Mouse (Mus musculus) 3134 (cell line): ENCODE results near the gene Kdf1.

Experiments
- DNase-seq: peaks from one replicate; pipeline ENCODE4 v3.0.0-alpha.2; 2011; ENCODE audit warnings: low spot score; ENCODE audit not compliant: insufficient read length; ENCODE audit errors: extremely low read depth

The Kdf1 gene

DNA sequence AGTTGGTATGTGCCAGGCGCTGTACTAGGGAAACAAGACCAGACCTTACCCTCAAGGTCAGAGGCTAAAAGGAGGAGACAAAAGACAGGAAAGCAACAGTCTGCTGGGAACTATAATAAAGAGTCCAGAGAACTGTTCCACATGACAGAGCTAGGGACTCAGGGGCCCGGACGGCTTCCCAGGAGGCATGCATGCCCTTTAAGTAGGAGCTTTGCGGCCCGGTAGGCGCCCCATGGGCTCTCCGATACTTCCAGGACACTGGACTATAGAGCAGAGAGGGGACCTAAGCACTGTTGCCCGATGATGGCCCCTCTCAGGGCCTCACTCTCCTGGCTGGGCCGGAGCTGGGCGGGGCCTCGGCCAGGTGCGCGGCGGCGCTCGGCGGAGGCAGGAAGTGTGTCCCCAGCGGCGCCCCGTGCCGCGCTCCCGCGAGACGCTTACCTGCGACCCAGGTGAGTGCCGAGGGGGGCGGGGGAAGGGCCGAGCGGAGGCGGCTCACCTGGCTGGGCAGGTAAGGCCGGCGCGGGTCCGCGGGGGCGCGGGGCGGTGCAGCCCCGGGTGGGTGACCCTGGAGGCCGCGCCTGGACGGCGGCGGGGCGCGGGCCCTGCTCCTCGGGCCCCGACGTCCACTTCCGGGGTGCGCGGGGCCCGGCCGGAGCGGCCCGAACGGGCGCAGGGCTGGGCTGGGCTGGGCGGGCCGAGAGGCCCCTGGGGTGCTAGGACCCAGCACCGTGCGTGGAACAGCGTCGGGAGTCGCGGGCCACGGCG, at the start of gene Kdf1:
Kdf1 (plus strand) TSS at position 363 of the 768 bp plus-strand sequence.
- DNase-seq = no peak

DNA sequence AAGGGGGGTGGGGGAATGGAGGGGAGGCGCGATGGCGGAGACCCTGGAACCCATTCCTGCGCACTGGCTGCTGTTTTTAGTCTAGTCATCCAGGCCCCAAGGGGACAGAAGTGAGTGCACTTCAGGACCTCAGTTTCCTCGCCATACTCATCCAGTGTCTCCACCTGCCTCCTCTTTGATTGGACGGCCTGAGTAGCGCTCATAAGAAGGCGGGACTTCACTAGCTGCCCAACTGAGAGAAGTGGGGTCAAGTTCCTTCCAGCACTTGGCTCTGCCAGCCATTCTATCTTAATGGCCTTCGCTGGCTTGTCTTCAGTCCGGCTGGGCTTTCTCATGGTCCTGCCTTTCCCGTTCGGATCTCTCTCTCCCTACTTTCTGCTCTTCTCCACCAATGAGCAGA, 49.6 kb upstream of the Kdf1 start:
- no peak for DNase-seq

DNA sequence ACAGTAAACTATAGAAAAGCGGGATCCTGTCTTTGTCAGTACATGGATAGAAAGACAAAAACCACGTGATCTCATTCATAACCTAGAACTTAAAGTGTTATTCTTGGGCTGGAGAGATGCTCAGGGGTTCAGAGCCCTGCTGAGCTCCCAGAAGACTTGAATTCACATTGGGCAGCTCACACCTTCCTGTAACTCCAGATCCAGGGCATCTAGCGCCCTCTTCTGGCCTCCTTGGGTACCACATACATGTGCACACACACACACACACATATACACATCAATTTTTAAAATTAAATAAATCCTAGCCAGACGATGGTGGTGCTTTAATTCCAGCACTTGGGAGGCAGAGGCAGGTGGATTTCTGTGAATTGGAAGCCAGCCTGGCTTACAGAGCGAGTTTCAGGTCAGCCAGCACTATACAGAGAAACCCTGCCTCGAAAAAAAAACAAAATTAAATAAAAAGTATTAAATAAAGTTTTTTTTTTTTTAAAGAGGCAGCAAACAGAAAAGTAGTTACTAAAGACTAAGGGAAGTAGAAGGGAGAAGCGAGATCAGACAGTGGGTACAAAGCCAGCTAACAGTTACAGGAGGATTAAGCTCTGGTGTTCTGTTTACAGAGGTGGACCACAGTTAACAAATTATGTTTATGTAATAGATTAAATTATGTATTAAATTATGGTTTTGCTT, 47.5 kb upstream of the Kdf1 start:
- DNase-seq = no peak

DNA sequence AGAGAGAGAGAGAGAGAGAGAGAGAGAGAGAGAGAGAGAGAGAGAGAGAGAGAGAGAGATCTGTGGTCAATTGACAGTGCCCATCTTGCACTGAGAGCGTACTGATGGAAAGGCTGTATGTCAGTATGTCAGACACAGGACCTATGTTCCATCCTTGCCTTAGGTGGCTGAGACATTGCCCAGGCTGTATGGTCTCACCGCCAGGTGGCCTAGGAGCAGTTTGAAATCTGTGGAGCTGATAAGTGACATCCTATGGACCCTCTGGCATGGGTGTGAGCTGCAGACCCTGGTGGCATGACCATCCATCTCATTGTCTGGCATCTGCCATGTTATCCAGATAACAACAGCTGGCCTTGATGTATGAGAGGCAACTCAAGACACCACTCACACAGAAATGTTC, 44.9 kb upstream of the Kdf1 start:
- no peak for DNase-seq

DNA sequence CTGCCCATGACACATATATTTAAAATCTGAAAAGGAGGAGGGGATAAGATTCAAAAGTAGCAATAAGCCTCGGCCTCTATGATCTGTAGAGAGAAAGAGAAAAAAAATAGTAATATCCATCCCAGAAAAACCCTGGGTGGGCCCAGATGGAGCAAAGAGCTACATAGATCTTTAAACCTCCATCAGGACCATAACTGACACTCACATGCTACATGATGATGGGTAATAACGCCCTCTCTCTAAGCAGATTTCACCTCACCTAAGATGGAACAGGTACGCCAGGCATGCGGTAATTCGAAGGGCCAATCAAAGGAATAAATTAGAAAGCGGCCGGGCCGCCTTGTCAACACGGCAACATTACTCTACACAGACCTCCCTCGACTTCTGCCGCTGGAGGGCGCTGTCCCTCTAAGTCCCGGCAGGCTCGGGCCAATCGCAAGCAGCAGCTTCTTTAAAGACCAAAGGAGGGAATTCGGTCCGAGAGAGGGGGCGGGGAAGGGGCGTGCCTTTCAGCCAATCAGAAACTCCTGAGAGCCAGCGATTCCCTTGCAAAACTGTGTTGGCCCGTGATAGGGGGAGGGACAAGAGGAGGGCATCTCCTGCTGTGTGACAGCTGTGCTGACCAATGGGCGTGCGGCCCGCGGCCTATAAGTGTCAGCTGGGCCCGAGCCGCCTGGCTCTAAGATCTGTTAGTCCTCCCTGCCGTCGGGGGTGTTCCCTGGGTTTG, 39.1 kb upstream of the Kdf1 start, which contains the start of gene Tent5b:
Tent5b (plus strand) TSS at position 675 of the 727 bp plus-strand sequence.
- peak; percentile 98 for DNase-seq

DNA sequence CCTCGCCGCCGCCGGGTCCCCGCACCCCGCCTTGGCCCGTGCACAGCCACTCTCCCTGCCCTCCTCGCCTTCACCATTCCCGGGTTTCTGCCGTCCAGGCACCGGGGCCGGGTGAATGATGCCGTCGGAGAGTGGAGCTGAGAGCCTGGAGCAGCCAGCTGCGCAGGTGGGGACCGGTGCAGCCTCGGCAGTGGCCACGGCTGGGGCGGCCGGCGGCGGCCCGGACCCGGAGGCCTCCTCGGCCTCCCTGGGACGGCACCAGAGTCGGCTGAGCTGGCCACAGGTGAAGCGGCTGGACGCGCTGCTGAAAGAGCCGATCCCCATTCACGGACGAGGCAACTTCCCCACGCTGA, 38.6 kb upstream of the Kdf1 start:
- DNase-seq = no peak

DNA sequence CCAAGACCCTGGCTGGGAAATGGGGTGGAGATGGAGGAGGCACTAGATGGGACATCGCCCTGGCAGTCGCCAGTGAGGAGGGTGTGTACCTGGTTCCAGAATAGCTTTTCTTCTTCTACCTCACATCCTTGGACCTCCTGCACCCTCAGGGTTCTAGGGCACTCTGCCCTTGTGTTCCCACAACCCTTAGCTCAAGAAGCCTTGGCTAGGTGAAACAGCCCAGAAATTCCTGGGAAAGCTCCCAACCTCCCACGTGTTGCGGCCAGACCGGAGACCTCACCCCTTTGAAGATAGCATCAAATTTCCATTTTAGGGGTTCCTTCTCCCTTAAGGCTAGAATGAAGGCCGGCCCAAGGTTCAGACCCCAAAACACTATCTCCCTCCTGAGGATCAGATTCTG, 38.0 kb upstream of the Kdf1 start:
- DNase-seq = peak; percentile 49

DNA sequence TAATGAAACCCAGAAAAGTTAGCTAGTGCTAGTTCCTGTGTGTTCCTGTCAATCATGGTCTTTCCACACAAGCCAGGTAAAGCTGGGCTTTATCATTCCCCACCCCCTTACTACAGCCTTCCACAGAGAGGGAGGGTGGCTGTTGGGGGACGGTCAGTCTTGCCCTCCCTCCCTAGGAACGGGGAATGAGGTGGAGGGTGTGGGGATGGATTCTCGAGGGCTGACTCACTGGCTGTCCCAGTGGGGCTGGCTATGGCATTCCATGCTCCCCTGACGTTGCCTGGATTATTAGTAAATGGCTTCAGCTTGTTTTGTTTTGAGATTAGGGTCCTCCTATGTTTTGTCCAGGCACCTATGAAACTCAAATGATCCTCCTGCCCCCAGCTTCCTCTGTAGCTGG, 37.3 kb upstream of the Kdf1 start:
- peak; percentile 70 for DNase-seq

DNA sequence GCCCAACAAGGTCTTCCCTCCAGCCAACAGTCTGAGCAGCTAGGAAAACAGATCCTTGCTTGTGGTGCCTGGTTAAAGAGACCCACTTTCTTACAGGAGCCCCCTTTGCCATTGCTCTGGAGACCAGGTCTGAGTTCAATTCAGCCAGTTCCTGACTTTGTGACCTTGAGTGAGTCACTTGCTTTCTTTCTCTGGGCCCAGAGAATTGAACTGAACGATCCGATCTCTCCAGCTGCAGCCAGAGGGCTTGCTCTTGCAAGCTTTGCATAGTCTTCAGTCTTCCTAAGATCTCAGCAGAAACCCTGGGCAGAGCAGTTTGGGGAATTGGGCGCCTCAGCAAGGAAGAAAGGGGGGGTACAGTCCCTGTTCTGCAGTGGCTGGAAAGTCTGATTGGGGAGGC, 36.3 kb upstream of the Kdf1 start:
- no peak for DNase-seq

DNA sequence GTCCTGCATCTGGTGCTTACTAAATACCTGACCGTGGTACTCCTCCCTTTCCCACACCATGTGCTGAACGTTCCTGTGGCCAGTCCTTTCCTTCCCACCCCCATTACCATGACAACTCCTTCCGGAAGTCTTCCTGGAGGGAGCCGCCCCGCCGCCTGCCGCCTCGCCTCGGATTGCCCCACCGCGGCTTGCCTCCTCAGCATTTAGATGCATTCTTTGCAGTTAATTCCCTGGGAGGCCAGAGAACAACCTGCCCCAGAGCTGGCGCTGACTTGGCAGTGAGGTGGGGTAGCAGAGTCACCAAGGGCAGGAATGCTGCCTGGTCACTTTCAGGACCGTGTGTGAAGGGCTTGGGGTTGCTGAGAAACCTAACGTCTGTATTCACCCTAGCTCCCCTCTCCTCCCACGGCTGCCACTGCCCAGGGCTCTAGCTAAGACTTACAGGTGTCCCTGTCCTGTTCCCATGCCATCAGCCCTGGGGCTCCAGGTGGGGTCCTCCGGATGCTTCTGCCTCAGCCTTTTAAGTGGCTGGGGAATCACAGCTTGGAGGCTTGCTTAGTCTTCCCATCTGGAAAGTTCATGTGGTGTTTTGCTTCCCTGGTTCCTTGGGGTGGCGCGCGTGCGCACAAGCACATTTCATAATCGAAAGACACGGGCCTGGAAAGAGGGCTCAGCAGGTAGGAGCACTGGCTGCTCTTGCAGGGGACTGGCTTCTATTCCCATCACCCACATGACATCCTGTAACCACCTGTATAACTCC, 34.3 kb upstream of the Kdf1 start:
- no peak for DNase-seq

DNA sequence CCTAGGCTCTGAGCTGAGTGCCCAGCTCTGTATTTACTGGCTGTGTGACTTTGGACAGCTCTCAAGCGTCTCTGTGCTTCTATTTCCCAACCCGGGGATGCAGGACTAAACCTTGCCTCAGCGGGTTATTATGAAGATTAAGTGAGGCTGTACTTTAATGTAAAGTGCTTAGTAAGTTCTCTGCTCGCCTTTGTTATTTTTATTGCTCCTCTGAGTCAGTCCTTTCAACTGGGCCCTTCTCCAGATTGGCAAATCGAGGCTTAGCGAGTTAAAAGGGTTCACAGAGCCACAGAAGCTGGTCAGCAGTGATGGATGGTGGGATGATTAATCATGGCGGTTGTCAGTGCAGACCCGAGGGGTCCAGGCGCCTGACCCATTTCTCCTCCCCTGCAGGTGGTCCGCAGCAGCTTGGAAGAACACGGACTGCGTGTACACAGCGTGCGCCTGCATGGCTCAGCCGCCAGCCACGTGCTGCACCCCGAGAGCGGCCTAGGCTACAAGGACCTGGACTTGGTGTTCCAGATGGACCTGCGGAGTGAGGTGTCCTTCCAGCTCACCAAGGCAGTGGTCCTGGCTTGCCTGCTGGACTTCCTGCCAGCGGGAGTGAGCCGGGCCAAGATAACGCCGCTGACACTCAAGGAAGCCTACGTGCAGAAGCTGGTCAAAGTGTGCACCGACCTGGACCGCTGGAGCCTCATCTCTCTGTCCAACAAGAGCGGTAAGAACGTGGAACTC, 32.9 kb upstream of the Kdf1 start:
- DNase-seq = no peak

DNA sequence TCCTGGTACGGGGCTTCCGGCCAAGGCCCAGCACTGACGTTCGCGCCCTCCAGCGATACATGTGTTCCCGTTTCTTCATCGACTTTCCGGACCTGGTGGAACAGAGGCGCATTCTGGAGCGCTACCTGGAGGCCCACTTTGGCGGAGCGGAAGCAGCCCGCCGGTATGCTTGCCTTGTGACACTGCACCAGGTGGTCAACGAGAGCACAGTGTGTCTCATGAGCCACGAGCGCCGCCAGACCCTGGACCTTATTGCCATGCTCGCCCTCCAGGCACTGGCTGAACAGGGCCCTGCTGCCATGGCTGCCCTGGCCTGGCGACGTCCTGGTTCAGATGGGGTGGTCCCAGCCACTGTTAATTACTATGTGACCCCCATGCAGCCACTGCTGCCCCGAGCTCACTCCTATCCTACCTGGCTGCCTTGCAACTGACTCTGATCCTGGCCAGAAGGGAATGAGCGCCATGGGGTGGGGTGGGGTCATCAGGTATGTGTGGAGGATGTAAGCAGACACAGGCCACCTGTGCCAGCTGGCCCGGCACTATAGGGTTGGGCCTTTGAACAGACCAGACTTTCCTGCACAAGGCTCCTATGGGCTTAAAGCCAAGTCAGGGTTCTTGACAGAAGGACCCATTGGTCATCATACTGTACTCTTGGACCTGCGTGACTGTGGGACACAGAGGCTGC, 31.9 kb upstream of the Kdf1 start:
- DNase-seq = no peak

DNA sequence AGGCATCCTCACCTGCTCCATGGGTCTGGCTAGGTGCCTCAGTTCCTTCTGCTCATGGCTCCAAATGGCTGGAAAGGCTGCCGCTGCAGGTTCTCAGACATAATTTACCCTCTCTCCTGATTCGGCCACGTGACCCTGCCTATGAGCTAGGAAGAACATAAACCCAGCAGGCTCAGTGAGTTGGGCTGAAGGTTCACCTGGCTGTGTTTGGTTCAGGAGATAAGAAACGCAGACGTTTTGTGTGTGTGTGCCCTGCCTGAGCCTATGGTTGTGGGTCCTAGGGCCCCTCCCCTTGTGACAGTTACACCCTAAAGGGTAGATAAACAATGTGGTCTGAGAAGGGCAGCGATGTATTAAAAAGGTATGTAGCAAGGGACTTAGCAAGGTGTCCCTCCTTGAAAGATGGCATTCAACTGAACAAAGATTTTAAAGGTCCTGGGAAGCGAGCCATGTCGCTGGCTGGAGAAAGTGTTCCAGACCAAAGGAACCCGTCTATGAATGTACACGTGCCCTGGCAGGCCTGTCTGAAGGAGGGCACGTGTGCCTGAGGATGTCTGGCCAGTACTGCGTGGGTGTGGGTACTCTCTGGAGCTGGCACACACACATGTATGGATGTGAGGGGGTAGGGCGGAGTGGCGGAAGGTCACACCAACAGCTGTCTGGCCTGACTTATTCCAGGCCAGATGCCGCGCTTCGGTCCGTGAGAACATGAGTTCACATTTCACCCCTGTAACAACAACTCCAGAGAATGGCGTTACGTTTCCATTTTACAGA, 30.0 kb upstream of the Kdf1 start:
- DNase-seq = no peak

DNA sequence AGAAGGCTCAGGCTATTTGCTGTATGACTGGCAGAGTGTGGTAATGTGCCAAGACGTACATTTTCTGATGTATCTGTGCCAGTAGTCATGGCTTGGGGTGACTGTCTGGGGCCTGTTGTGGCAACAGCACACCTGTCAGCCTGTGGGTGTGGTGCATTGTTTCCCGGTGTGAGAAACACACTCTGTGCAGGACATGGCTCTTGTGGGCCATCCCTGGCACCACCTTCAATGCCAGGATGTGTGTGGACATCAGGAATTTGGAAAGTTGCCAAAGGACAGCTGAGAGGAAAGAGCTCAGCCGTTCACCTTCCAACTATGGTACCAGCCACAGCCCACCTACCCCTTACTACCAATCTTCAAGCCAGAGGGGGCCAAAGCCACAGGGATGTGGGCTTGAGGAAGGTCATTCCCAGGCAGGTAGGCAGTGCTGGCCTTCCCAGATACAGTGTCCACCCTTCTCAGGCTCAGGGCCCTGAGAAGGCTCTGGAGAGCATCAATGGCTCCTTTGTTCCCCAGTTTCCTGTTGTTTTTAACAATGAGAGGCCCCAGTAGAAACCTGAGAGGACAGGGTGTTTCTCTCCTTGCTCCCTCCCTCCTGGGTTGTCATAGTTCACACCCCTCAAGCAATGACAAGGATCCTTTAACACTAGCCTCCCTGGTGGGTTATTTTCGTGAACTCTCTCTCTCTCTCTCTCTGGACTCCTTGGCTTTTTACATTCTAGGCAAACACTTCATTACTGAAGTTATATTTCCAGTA, 29.1 kb upstream of the Kdf1 start:
- no peak for DNase-seq

DNA sequence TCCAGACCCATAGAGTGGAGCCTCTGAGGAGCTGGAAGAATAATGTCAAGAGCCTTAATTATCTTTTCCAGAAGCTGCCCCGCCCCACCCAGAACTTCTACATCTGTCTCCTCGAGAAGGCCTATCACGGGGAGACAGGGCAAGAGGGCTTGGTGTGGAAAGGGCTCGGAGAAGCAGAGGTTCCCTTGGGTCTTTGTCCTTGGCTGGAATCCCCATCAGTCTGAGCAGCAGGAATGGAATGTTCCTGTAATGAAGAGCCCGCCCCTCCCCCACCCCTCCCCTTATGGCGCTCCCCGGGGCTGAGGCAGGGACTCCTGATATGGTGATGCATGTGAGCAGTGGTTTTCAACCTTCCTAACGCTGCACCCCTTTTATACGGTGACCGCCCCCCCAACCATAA, 27.0 kb upstream of the Kdf1 start:
- no peak for DNase-seq

DNA sequence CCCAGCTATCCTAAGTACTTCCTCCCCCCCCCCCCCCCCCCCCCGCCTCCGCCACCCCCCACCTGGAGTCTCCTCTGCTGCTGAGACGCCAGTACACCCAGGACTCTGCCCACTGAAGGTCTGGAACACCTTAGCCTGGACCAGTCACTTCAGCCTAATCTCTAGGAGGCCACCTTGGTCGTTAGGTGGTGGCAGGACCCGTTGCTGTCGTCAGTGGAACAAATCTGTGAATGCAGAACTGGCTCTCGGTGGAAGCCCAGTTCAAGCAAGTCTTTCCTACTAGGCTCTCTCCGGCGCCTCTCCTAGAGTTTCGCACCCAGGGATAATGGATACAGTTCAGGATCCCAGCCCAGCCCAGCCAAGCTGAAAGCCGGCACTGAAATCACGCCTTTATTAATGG, 24.9 kb upstream of the Kdf1 start:
- peak; percentile 50 for DNase-seq

DNA sequence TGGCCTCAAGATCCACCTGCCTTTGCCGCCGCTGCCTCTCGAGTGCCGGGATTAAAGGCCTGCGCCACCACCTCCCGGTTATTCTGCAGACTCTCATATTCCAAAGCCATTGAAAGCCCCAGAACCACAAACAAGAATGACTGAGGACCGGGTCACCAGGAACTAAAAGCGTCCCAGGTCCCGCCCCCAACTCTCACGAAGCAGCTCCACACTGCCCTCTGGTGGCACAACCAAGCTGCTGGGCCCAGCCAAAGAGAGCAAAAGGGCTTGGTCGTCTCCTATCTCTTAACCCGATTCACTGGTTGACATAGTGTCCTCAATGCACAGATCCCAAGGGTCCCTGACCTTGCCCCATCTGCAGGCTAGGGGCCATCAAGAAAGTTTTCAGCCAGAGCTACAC, 24.3 kb upstream of the Kdf1 start:
- DNase-seq = peak; percentile 80

DNA sequence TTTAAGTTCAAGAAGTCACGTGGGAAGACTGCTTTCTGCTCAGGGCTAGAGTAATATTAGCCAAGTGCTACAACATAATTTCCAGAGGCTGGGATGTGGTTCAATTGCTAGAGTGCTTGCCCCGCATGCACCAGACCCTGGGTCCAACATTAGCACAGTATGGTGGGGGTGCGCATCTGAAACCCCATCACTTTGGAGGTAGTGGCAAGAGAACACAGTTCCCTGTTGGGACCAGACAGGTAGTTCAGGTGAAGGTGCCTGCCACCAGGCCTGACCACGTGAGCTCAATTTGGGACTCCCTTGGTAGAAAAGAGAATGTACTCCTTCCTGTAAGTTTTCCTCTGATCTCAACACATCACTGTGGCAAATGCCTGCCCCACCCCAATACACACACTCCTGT, 23.9 kb upstream of the Kdf1 start:
- DNase-seq = no peak
